Mouse (Mus musculus) gastrocnemius, postnatal 10 days (tissue): ENCODE measurements around the gene Slitrk1. TPM values are rescaled to one million over a fixed set of nuclear protein-coding genes. Genes with fewer than 3 reads are reported as not detected.

Source experiments
- DNase-seq: peaks from one replicate; pipeline ENCODE4 v3.0.0; 2021; ENCODE audit warnings: mixed read lengths
- long read RNA-seq, 2 experiments: library from polyadenylated mRNA; stranded (forward); transcript quantifications; one replicate each; pipeline ENCODE4 v2.0.0; 2021
- total RNA-seq, 2 experiments: library from RNA; stranded (reverse); gene quantifications; 2 replicates each; pipeline ENCODE4 v1.2.3; 2021

Slitrk1 gene
- 1 to 10 TPM; 1.2 to 1.6 TPM for total RNA-seq
- long read RNA-seq, experiment 1, full-length matches to known transcripts: 2 of 2 reads
- long read RNA-seq, experiment 1, partial matches to known transcripts: 0 of 2 reads
- long read RNA-seq, experiment 1, other reads (novel, unspliced or antisense): 0 of 2 reads
- long read RNA-seq, experiment 2, full-length matches to known transcripts: 1 of 1 reads
- long read RNA-seq, experiment 2, partial matches to known transcripts: 0 of 1 reads
- long read RNA-seq, experiment 2, other reads (novel, unspliced or antisense): 0 of 1 reads

DNA sequence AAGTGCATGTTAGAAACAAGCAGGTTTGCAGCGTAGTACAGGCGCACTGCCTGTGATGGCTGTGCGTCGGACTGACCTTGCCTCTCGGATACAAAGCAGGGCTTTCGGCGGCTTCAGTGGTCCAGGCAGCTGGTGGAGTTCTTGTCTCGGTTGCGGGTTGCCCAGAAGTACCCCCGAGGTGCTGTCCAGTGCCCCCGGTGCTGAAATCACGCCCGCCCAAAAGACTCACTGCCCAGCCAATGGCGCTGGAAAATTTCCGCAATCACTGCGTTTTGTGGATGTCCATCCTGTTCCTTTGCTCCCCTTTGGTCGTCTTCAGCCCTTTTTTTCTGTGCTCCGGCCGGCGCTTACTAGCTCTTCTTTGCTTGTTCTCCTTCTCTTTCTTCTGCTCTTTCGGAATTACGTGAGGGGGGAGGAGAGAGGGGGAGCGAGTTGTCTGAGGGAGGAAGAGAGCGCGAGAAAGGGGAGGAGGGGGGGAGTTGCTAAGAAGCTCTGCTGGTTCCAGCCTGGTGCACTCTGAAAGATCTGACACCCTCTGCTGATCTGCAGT, at the start of gene Slitrk1:
Gene Slitrk1, minus strand, starts transcription at position 445 of the 550 bp plus-strand sequence.
- DNase-seq: peak; percentile 54

DNA sequence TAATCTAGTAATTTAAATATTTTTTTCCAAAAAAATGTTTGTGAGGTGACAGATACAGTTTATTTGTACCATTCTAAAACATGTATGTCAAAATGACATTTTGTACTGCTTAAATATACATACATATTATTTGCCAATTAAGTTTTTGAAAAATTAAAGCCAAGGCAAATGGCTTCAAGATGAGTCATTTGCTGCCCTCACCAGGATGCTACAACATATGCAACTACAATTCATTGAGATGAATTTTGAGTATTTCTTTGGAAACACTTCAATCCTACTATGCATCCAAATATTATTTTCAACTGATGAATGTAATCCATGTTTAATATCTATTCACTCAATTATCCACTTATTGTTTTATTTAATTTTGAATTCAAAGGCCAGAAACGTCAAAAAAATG, 21.8 kb upstream of the Slitrk1 start:
- no peak for DNase-seq

DNA sequence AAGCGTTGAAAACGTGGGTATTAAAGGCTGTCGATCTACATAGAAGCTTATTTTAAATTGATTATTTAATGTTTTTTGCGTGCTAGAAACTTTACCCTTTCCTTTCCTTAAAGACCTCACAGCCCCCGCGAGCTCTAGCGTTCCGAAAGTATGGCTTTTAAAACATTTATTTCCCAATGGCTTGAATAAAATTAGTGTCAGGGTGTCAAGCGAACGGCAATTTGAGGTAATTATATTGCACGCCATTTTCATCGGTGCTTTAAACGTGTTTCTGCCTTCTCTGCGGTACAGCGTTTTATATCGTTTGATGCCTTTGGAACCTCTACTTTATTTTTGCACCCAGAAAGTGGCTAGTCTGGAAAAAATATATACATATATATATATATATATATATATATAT, 378 bp upstream of the Slitrk1 start:
- no peak for DNase-seq

DNA sequence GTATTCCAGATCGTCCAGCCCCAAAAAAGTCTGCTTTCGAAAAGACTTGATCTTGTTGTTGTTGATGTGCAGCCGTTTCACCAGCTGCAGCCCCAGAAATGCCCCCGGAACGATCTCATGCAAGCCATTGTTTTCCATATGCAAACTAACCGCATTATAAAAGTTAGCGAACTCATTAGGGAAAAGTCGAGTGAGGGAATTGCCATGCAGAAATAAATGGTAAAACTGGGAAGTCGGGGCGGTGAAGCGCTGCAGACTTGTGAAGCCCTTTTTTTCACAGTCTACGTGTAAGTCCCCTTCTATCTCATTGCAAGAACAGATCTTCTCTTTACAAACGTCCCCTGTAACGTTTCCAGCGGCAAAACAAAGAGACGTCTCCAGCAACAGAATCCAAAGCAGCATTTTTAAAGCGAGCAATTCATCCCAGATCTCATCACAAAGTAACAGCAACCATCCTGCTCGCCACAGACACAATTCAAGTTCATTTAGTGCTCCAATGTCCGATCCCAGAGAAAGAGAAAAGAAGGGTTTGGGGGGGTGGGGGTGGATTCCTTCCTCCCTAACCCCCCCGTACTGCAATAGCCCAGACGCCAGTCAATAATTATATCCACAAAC, 975 bp downstream of the Slitrk1 start:
- no peak for DNase-seq

DNA sequence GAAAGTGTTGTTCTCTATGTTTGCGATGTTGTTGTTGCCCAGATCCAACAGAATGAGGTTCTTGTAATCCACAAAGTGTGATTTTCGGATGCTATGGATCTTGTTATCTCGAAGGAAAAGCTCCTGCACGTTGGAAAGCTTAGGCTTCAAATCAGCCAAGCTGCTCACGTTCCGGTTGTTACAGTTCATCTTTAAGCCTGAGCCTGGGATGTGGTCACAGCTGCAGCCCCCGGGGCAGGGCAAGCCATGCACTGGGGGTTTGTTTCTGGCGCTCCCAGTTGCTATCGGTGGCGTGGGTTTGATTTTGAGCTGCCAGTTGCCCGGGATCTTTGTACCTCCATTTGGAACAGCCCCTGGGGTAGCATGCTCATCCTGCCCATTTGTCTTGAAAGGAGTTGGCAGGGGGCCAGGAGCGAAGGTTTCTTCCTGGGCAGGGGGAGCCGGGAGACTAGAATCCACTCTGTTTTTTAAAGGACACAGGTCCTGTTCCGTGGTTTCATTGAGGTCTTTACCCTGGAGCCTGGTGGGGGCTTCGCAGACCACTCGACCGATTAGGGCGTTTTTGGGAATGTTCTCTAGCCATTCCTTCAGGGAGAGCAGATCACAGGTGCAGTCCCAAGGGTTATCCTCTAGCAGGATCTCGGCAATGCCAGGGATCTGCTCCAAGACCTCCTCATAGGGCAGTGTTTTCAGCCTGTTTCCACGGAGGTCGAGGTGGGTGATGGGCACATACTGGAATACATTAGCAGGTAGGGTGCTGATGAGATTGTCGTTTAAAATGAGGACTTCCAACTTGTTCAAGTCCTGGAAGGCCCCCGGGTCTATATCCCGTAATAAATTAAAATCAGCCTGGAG, 1.7 kb downstream of the Slitrk1 start:
- peak; percentile 47 for DNase-seq

DNA sequence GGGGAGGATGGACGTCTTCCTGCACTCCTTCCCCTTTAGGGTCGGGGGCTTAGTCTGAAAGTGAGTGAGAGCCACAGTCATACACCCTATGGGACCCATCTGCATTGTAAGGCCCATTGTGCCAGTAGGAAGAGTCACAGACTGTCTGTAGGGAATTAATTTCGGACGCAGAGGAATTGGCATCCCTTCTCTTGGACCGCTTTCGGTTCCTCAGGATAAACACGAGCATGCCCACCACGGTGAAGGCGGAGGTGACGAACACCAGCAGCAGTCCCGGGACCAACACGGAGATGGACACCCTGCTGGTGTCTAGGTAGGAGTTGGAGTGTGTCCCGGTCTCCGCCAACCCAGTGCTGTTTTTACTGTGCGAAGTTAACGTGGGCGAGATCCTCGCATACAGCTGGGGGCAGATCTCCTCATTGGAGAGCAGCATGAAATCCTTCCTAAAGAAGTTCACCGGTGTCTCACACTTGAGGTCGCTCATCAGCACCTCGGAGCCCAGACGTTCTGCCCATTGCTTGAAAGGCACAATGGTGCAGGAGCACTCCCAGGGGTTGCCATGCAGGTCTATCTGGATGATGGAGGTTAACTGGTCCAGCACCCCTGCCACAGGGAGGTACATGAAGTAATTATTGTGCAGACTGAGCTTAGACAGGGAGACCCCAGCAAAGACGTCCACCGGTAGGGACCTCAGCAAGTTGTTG, 2.7 kb downstream of the Slitrk1 start:
- DNase-seq: no peak

DNA sequence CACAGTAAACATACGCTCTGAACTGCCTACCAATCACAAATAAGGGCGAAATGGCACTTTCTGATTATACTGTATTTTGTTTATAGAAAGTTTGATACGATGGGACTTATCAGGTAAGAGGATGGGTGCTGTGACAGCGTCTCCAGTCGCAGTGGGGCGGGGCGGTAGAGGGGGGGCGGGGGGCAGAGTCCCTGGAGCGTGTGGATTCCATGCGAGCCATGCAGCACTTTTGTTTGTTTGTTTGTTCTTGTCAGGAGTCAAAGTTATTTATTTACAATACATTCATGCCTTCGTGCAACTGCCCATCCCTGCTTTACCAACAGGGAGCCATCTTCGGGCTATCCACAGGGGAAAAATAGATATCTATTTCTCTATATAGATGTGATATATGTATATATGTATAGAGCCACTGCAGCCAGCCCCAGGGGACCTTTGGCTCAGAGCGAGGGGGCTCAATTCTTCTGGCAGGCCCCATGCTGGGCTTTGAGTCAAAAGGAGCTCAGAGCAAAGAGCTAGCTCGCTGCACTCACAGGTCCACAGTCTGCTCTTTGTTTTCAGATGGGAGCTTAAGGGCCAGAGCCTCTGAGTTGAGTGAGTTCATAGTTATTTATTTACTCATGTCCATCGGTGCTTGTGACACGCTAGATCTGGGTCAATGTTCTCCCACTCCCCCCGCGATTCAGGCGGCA, 3.4 kb downstream of the Slitrk1 start:
- DNase-seq: no peak

DNA sequence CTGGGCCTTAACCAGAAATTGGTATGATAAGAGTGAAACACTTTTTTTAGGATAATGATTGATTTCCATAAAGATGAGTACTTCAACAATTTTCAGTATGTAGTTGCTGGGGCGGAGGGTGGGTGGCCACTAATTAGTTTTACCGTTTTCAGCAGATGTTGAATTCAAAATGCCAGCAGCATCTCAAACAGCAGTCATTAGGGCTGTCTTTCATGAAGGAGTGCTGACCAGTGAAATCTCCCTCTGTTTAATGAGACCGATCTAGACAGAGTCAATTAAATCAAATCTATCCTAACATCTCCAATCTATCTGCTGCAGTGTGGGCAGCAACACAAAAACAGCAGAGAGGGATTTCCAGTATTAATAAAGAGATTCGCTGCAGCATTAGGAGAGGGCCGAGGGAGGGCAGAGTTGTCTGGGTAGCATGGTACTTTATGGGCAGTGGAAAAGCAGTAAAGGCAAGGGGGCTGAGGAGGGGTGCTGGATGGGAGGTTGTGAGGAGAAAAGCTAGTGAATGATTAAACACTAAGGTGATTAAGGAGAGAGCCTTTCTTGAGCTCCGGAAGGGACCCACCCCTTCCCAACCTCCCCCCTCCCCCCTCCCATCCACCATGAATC, 4.5 kb downstream of the Slitrk1 start:
- no peak for DNase-seq

DNA sequence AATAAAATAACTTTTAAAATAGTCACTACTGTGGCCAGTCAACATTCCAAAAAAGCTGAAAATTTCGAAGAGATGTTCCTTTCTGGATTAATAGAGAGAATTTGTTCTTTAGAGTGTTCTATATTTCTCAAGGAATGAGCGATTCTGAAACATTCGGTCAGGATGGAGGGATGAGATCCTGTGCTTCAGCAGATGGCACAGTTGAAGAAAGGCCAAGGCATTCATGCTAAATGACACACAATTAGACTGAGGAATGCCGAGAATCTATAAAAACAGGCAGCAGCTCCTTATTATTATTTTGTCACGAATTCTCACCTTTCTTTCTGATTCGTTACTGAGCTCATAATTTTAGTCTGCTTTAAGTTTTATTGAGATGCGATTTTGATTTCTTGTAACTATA, 15.4 kb downstream of the Slitrk1 start:
- DNase-seq: no peak

DNA sequence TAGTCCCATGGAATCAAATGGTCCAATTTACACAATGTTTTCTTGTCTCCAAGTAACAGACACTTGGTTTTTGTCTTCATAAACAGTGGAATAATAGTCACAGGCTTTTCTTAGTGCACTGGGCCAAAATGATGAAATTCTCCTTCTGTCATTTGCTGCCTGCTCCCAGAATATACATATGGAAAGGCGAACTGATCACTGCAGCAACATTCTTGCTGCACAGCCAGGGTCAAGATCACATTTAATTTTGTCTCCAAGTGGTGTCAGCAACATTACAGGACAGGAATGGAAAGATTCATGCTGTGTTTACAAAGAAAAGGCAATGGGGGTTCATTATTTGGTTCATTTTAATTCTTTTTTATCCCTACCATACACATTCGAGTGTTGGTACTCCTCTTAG, 18.5 kb downstream of the Slitrk1 start:
- no peak for DNase-seq

DNA sequence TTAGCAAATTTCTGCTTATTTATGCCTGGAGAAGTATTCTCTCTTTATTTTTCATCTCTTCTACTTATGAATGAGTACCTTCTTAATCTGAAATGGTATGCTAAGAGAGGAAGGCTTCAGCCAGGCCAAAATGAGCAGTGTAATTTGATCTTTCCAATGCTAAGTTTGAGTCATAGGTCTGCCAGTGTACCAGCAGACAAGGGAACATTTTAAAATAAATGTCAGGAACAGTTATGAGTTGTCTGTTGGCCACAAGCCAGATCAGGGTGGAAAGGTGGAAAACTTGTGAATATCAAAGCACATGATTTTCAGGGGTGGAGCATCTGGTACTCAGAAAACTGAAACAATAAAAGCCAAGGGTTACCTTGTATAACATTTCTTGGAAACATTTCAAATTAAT, 46.1 kb downstream of the Slitrk1 start:
- no peak for DNase-seq

DNA sequence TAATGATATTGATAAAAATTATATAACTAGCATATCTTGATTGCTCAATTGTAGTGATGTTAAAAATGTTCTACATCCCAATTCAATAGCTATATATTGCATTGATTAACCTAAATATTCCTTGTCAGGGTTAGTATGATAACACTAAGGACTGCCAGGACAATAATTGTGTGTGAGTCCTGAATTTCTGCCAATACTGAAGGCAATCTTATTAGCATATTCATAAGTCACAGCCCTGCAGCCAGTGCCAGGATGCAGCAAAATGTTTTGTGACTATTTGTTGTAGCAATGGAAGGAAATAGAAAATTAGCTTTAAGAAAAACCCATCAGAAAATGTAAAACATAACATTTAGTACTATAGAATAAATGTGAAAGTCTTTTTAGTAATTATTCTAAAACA, 49.3 kb downstream of the Slitrk1 start:
- no peak for DNase-seq

DNA sequence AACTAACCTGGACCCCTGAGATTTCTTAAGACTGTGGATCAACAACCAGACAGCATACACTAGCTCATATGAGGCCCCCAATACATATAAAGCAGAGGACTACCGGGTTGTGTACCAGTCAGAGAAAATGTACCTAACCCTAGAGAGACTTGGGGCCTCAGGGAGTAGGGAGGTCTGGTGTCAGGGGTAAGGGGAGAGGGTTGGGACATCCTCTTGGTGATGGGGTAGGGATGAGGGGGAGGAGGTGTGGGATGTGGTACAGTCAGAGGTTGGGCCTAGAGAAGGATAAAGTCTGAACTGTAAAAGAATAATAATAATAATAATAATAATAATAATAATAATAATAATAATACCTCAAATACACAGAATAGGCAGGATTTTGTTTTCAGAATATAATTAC, 54.6 kb downstream of the Slitrk1 start:
- DNase-seq: no peak
